Mouse (Mus musculus): Measurements from ENCODE around the gene Ffar4. TPM values are rescaled to one million over a fixed set of nuclear protein-coding genes. Genes with fewer than 3 reads are reported as not detected.

Ffar4 gene
- total and polyA plus RNA-seq, 2 experiments from 2014 or later: 0.16 to 0.51 TPM

- ATAC-seq (ENCODE audit: low FRiP score) (no peak), DNase-seq (ENCODE audit: low spot score) (no peak)
- no peaks in the 10 kb centered on the region for H3K27me3 ChIP-seq (ENCODE audit: insufficient read depth, low read length)
- no peak overlapping the region for H3K27ac ChIP-seq (ENCODE audit: low read depth, low read length)
- 87% methylated on average over 11 of the region's 11 CpGs for WGBS
- no peaks in the 10 kb centered on the region for H3K36me3 ChIP-seq (ENCODE audit: insufficient read depth, low read length)
- H3K4me3 ChIP-seq (ENCODE audit: low read depth, low read length): no peak overlapping the region
- no peak overlapping the region for H3K4me2 ChIP-seq (ENCODE audit: low read depth, low read length, poor library complexity, severe bottlenecking)
- TF ChIP-seq CTCF (IDR thresholded peaks at IDR 0.05): no peak
- no peaks in the 10 kb centered on the region for H3K4me1 ChIP-seq (ENCODE audit: insufficient read depth, low read length)
- H3K9me3 ChIP-seq (ENCODE audit: low read length): no peaks in the 10 kb centered on the region
- no peak overlapping the region for H3K9ac ChIP-seq (replicated peaks; ENCODE audit: low read length, poor library complexity, severe bottlenecking)
Observed at GRCm38 (mm10) chr19:38075051-38075450, 21.8 kb upstream of the Ffar4 start.

GRCm38 (mm10) chr19:38076251-38076650 lies 20.6 kb upstream of the Ffar4 start:
- 79% methylated on average over 2 of the region's 2 CpGs for WGBS
- Histone ChIP-seq H3K9ac (replicated peaks; ENCODE audit: low read length, poor library complexity, severe bottlenecking) (no peak overlapping the region), H3K36me3 (ENCODE audit: insufficient read depth, low read length) (no peaks in the 10 kb centered on the region), H3K4me1 (ENCODE audit: insufficient read depth, low read length) (no peaks in the 10 kb centered on the region), H3K4me2 (ENCODE audit: low read depth, low read length, poor library complexity, severe bottlenecking) (no peak overlapping the region), H3K4me3 (ENCODE audit: low read depth, low read length) (no peak overlapping the region), H3K27ac (ENCODE audit: low read depth, low read length) (no peak overlapping the region), H3K27me3 (ENCODE audit: insufficient read depth, low read length) (no peaks in the 10 kb centered on the region), H3K9me3 (ENCODE audit: low read length) (no peaks in the 10 kb centered on the region)
- peak; percentile 58 for TF ChIP-seq CTCF (IDR thresholded peaks at IDR 0.05)
- ATAC-seq (ENCODE audit: low FRiP score) (no peak), DNase-seq (ENCODE audit: low spot score) (peak; percentile 51)

- Histone ChIP-seq H3K36me3 (ENCODE audit: insufficient read depth, low read length) (no peaks in the 10 kb centered on the region), H3K4me3 (ENCODE audit: low read depth, low read length) (no peak overlapping the region), H3K9ac (replicated peaks; ENCODE audit: low read length, poor library complexity, severe bottlenecking) (no peak overlapping the region), H3K27me3 (ENCODE audit: insufficient read depth, low read length) (no peaks in the 10 kb centered on the region), H3K27ac (ENCODE audit: low read depth, low read length) (no peak overlapping the region), H3K9me3 (ENCODE audit: low read length) (no peaks in the 10 kb centered on the region), H3K4me1 (ENCODE audit: insufficient read depth, low read length) (no peaks in the 10 kb centered on the region), H3K4me2 (ENCODE audit: low read depth, low read length, poor library complexity, severe bottlenecking) (no peak overlapping the region)
- DNase-seq (ENCODE audit: low spot score) (no peak), ATAC-seq (ENCODE audit: low FRiP score) (no peak)
- WGBS: 83% methylated on average over 3 of the region's 3 CpGs
- TF ChIP-seq CTCF (IDR thresholded peaks at IDR 0.05): no peak
Observed at GRCm38 (mm10) chr19:38077851-38078540, 18.9 kb upstream of the Ffar4 start.

DNA sequence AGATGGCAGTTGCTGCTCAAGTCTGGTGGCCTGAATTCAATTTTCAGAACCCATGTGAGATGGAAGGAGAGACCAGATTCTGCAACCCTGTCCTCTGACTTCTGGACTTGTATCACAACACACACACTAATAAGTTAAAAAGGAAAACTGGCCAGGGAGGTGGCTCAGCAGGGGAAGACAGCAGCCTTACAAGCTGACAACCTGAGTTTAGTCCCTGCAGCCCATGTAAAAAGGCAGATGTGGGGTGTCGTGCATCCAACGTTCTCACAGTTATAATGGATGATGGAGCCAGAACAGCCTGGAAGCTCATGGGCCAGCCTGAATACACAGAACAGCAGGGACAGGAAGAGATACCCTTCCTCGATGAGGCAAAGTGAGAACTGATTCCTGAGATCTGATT lies 15.5 kb upstream of the Ffar4 start:
- DNase-seq (ENCODE audit: low spot score) (no peak), ATAC-seq (ENCODE audit: low FRiP score) (no peak)
- Histone ChIP-seq H3K4me3 (ENCODE audit: low read depth, low read length) (no peak overlapping the region), H3K9me3 (ENCODE audit: low read length) (no peaks in the 10 kb centered on the region), H3K9ac (replicated peaks; ENCODE audit: low read length, poor library complexity, severe bottlenecking) (no peak overlapping the region), H3K27me3 (ENCODE audit: insufficient read depth, low read length) (no peaks in the 10 kb centered on the region), H3K4me2 (ENCODE audit: low read depth, low read length, poor library complexity, severe bottlenecking) (no peak overlapping the region), H3K4me1 (ENCODE audit: insufficient read depth, low read length) (no peaks in the 10 kb centered on the region), H3K36me3 (ENCODE audit: insufficient read depth, low read length) (no peaks in the 10 kb centered on the region), H3K27ac (ENCODE audit: low read depth, low read length) (no peak overlapping the region)
- TF ChIP-seq CTCF (IDR thresholded peaks at IDR 0.05): no peak
- WGBS: 74% methylated on average over 3 of the region's 3 CpGs

GRCm38 (mm10) chr19:38082931-38083525 lies 13.8 kb upstream of the Ffar4 start:
- WGBS: 85% methylated on average over 5 of the region's 5 CpGs
- DNase-seq (ENCODE audit: low spot score): no peak
- no peak overlapping the region for H3K4me3 ChIP-seq (ENCODE audit: low read depth, low read length)

DNA sequence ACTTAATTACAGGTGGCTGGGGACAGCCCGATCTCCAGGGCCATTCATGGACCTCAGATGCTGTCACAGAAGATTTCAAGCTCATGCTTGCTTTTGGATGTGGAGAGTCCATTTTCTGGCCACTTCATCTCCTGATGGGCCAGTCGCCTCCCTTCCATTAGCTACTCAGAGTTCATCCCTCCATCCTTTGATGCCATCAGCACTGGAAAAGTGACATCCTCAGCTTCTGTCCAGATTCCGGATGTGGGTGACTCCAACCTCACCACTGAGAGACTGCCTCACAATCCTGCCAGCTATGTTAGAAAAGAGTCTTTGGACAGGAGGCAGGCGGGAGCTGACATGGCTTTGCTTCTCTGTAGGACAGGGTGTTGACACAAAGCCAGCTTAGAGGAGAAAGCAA lies 11.0 kb upstream of the Ffar4 start:
- no peak overlapping the region for H3K4me3 ChIP-seq (ENCODE audit: low read depth, low read length)
- DNase-seq (ENCODE audit: low spot score) (no peak), ATAC-seq (ENCODE audit: low FRiP score) (no peak)
- H3K36me3 ChIP-seq (ENCODE audit: insufficient read depth, low read length): no peaks in the 10 kb centered on the region
- no peak overlapping the region for H3K9ac ChIP-seq (replicated peaks; ENCODE audit: low read length, poor library complexity, severe bottlenecking)
- no peaks in the 10 kb centered on the region for H3K27me3 ChIP-seq (ENCODE audit: insufficient read depth, low read length)
- WGBS: 81% methylated on average over 4 of the region's 4 CpGs
- H3K27ac ChIP-seq (ENCODE audit: low read depth, low read length): no peak overlapping the region
- H3K4me1 ChIP-seq (ENCODE audit: insufficient read depth, low read length): no peaks in the 10 kb centered on the region
- TF ChIP-seq CTCF (IDR thresholded peaks at IDR 0.05): no peak
- no peak overlapping the region for H3K4me2 ChIP-seq (ENCODE audit: low read depth, low read length, poor library complexity, severe bottlenecking)
- no peaks in the 10 kb centered on the region for H3K9me3 ChIP-seq (ENCODE audit: low read length)

More at GRCm38 (mm10) chr19:38082931-38083525, 13.8 kb upstream of the Ffar4 start:
- Histone ChIP-seq H3K9me3 (ENCODE audit: low read length) (no peaks in the 10 kb centered on the region), H3K27me3 (ENCODE audit: insufficient read depth, low read length) (no peaks in the 10 kb centered on the region), H3K27ac (ENCODE audit: low read depth, low read length) (no peak overlapping the region), H3K4me1 (ENCODE audit: insufficient read depth, low read length) (no peaks in the 10 kb centered on the region), H3K4me2 (ENCODE audit: low read depth, low read length, poor library complexity, severe bottlenecking) (no peak overlapping the region), H3K36me3 (ENCODE audit: insufficient read depth, low read length) (no peaks in the 10 kb centered on the region), H3K9ac (replicated peaks; ENCODE audit: low read length, poor library complexity, severe bottlenecking) (no peak overlapping the region)
- TF ChIP-seq CTCF (IDR thresholded peaks at IDR 0.05): no peak
- ATAC-seq (ENCODE audit: low FRiP score): no peak

All from midbrain, postnatal 0 days (tissue).